Mouse (Mus musculus) 3134 (cell line): ENCODE data around the gene Pdzd3.

Source experiments
- DNase-seq: peaks from one replicate; pipeline ENCODE4 v3.0.0-alpha.2; 2011; ENCODE audit warnings: low spot score; ENCODE audit not compliant: insufficient read length; ENCODE audit errors: extremely low read depth

Pdzd3 gene

DNA sequence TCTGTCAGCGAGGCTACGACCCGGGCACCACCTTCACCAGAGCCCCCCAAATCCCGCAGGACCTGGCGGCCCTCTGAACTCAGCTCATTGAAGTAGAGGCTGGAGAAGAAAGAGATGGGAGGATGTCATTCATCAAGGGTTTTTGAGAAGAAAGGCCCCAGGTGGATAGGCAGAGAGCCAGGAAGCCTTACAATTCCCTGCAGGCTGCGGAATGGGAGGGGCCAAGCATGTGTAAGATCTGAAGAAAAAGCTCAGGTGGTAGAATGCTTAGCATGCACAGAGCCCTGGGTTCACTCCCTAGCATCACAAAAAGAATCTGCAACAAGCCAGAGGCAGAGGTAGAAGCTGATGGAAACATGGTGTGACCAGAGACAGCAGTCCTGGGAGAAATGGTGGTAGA is 2.2 kb upstream of the Pdzd3 start:
- no peak for DNase-seq

DNA sequence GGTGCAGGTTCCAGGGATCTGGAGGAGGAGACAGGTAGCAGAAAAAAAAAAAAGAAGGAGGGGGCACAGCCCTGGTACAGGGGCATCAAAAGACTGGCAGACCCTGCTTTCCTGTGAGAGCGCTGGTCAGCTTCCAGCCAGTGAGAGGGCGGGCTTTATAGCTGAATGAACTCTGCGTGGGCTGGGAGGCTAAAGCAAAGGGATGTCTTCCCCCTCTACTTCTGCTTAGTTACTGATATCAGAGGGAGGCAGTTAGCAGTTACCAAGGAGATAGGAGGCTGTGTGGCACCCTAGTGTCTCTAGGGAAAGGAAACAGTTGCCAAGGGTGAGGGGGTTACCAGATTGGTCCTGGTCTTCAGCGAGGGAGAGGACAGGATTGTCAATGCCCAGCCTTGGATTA is 826 bp downstream of the Pdzd3 start:
- DNase-seq: no peak

DNA sequence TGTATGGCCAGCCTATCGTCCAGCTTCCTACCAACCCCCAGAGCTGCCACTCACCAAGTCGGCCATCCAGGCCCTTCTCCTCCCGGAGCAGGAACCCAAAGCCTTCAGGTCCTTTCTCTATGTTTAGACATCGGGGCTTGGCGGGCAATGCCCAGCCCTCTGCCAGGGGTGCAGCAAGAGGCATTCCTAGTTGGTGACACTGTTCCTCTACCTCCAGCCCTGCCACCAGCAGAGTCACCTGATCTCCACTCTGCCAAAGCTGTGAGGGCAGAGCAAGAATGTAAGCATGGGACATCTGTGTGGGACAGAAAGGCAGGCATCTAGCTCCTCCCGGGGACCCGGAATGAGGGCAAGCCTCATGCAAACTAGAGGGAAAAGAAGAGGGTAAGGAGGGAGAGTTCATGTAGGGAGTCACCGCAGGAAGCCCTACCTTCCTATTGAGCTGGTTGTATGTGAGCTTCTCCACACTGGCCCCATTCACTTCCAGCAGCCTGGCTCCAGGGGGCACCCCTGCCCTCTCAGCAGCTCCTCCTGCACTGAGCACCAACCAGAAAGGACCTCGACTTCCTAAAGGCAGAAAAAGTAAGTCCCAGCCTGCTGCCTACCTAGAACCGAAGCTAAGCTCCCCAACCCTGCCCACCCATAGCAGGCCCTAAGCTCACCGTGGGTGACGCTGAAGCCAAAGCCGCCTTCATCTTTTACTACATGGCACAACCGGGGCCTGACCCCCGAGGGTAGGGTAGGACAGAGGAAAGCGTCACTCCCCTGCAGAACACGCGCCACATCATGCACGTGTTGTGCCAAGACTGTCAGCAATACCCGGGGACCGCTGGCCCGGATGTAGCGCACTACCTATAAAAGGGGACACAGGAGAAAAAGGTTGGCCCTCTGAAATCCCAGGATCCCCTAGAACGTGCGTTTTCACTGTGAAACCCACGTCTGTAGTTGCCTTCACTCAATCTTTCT is 1.8 kb downstream of the Pdzd3 start:
- DNase-seq: no peak

DNA sequence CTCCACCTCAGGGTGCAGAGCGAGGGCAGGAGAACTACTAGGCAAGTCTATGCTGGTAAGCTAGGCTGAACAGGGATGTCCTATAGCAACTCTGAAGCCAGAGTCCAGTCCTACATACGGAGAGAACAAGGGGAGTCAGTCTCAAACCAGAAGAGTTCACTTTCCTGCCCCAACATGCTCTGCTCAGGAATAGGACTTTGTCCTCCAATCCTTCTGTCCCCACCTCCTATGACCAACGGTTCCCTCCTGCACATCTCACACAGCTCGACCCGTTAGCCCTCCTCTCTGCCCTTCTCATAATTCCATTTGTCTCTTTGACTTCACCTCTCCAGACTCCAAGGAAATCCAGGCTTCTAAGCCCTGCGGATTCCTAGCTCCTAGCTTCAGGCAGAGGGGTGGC is 3.4 kb downstream of the Pdzd3 start:
- DNase-seq: no peak

DNA sequence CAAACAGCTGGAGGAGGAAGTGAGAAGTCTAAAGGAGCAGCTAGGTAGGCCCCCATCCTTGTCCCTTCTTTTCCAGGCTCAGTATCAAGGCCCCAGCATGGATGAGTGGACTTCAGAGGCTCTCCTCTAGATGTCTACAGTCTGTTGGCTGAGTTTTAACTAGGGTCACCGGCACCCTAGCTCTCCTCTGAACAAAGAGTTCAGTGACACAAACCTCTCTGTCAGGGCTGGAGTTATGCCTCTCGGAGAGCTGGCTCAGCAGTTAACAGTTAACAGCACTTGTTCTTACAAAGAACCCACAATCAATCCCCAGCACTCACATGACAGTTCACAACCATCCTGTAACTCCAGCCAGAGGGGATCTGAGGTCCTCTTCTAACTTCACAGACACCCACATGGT is 7.7 kb downstream of the Pdzd3 start:
- DNase-seq: no peak

DNA sequence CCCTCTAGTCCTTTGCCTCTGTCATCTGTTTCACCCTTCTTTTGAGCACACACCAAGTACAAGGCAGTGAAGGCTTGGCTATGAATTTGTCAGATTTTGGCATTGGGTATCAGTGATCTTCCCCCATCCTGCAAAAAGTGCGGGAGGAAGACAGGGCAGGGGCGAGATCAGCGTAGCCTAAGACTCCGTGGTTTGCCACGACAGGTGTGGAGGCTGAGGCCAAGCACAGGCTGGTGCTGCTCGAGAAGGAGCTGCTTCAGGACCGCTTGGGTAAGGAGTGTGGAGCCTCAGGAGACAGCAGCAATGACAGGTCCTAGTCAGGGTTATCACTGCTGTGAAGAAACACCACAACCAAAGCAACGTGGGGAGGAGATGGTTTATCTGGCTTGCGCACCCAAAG is 9.9 kb downstream of the Pdzd3 start:
- DNase-seq: no peak

DNA sequence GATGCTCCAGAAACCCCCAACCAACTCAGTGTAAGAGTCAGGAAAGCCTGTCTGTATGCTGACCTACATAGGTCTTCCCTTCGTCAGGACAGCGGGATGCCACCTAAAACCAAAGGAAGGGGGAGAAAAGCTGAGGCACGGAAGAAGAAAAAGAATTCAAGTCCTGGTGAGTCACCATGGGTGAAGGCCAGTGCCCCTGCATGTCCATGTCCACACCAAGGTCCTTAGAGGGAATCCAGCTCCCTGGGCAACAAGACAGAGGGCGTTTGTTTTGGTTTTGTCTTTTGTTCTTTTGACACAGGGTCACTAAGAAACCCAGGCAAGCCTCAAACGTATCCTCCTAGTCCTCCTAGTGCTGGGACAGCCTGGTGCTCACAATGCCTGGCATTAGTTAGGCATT is 10.4 kb downstream of the Pdzd3 start:
- no peak for DNase-seq

DNA sequence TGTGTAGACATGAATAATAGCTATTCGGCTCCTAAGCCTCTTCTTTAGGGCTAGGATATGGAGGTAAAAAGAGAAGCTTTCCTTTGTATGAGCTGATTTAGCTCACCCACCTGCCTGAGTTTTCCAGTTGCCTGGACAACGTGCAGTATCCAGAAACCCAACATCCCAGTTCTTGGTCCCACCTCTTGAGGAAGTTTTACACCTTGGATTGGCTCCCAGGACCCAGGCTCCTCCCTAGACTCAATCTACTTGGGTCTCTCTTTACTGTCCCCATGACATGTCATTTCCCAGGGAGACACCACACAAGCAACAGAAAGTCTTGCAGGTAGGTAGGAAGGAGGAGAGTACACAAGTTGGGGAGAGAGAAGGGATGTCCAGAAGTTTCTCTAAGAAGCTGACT is 10.9 kb downstream of the Pdzd3 start, which contains the start of gene Ccdc153:
Gene Ccdc153, plus strand, starts transcription at position 278 of the 400 bp plus-strand sequence.
- DNase-seq: no peak

DNA sequence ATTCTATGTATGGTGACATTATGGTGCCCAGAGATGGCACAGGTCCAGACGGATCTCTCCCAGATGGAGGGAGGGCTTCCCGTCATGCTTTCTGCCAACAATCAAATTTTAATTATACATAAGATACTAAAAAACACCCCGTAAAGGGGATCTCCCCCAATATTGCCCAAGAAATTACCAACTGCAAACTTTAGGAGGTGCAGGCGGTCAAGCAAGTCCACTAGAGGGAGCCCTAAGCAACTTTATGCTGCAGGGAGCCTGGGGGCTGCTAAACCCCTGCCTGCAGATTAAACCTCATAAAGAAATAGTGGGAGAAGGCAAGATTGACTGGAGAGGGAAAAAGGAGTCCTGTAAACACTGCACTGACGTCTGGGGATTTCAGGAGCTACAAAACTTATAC is 11.8 kb downstream of the Pdzd3 start:
- no peak for DNase-seq

DNA sequence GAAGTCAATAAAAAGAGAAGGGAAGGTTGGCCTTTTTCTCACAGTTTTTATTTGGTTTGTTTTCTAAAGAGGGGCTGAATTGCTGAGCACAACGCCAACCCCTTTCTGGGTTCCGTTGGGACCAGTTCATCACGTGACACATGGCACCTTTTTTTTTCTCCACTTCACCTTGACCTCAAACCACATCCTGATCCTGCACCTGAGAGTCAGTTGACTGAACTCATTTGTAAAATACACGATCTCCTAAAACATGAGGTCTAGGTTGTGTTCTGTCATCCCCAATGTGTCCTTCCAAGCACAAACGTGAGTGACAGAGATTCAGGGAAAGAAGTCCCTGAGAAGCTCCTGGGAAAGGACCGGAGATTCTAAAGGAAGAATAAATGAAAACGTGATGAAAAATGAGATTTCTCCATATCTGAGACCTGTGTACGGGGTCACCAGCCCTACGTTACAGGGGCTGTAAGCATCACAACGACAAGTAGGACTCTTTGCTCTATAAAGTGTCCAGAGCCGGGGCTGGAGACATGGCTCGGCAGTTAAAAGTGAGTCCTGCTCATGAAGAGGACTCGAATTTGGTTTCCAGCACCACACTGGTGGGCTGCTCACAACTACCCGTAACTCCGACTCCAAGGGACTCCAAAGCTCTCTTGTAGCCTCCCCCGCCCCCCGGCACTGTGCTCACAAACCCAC is 12.6 kb downstream of the Pdzd3 start:
- DNase-seq: no peak

DNA sequence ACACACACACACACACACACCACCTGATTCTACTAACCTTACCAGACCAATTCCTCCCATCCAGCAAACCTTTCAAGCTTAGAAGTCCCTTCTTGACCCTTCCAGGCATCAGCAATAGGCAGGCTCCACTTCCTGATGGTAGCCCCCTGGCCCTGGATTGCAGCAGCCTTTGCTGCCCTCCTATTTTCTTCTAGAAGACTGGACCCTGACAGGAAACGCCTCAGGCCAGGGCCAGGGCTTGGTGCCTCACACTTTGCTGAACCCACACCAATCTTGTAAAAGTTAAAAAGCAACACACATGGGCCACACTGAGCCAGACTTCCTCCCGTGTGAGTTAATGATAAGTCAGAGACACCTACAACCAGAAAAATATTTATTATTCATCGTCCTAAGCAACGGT is 14.1 kb downstream of the Pdzd3 start:
- no peak for DNase-seq

DNA sequence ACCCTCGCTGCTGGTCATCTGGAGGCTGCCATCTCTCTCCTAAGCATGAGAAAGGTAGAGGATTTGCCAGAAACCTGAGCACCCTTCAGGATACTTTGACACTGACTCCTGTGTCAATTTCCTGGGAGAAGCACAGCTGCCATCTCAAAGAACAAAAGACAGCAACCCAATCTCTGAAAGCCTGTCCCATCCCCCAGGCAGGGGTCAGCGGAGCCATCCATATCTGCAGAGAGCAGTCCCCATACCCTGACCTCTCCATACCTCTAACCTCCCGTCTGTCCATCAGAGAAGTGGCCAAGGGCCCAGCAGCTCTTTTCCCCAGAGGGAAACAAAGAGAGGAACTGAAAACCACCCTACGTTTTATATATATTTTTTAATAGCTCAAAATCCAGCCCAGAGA is 14.7 kb downstream of the Pdzd3 start:
- DNase-seq: no peak

DNA sequence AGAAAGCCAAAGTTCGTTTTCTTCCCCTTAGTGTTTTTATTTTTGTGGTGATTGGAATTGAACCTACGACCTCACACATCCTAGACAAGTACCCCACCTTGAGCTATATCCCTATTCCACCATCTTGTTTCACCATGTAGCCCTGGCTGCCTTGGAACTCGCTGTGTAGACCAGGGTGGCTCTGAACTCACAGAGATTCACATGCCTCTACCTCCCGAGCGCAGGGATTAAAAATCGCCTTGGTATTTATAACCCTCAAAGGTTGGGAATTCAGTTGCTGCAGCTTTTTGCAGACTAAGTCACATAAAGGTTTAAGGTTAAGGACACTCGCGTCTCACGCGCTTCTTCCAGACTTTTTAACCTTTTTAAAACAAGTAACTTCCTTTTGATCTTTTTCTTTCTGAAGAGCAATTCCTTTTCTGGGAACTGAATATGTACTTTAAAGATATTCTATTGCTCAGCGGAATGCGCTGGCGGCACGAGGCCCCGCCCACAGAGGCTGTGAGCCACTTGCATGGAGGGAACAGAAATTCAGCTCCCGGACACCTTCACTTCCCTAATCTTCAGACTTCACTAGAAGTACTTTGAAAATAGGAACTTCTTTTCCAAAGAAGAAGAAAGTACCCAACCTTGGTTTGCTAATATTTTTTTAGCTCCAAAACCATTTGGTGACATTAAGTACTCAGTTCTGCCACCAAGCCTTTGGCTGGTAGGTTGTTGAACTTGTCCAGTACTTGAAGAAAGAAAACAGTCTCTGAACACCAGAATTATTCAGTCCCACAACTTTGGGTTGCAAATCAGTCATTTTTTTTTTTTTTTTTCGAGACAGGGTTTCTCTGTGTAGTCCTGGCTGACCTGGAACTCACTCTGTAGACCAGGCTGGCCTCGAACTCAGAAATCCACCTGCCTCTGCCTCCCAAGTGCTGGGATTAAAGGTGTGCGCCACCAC is 16.5 kb downstream of the Pdzd3 start:
- DNase-seq: peak; percentile 35

DNA sequence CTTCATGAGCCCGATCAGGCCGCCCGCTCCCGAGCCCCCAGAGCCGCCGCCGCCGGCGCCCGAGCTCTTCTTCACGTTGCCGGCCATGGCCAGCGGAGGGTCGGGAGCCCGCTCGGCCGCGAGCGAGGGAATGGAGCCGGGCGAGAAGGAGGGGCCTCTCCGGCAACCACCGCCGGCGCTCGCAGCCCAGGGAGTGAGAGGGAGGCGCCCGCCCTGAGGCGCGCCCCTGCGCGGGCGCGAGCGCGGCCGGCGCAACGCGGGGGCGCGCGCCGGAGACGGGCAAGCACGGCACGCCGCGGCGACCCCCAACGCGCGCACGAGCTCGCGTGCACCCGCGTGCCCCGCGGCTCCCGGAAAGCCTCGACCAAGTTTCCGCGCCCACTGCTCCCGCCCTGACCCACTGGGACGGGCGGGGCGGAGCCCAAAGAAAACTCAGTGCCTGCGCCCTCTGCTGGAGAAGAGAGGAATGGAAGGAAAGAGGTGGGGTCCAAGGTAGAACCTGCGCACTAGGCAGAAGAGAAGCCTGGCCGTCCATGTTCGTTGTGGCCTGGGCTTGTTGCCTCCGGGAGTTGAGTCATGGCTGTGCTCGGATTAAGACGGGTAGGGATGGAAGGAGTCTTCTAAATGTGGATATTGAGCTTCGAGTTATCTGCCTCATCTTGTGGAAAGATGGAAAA is 17.3 kb downstream of the Pdzd3 start, which contains the start of gene Cbl:
Gene Cbl, minus strand, starts transcription at position 248 of the 677 bp plus-strand sequence.
- peak; percentile 95 for DNase-seq

DNA sequence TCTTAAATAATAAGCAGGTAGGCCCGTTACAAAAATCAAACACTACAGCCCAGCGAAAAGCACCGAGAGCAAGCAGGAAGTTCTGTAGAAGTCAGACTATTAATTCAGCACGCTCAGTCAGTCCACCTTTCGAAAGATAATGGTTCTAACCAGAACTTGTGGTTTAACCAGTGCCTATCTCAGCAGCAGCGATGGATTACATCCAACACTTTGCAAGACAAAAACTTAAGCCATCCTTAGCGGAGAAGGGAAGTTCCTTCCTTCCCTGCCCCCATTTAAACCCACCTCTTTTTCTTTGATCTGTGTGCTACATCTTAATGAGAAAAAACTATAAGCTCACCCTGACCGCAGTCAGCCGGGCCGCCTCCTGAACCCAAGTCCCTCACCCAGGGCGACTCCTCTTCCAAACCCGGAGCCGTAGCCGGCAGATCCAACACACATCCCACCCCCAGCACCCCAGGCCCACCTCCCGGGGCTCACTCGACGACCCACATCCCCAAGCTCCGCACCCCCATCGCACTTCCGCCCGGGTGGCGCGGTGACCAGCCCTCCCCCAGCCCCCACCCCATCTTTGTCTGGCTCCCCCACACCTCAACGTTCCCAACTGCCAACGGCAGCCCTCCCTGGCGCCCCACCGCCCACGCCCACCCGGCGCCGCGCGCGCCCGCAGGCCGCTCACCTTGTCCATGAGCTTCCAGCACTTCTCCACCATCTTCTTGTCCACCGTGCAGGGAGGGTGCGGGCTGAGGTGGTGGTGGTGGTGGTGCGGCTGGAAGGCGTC is 18.1 kb downstream of the Pdzd3 start:
- peak; percentile 75 for DNase-seq

DNA sequence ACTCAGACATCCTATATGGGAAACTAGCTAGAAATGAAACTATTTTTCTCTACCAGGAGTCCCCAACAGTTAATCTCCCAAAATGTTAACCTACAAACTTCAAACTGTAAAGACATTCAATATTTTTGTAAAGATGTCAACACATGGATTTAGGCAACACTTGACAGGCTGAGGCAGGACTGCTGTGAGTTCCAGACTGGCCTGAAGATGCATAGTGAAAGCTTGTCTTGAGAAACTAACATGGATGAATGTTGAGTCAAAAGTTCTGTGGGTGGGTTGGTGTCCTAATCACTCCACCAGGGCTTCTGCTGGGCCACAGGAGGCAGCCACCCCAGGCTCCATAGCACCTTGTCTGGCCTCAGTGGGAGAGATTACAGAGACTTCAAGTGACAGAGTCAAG is 19.7 kb downstream of the Pdzd3 start:
- DNase-seq: no peak

DNA sequence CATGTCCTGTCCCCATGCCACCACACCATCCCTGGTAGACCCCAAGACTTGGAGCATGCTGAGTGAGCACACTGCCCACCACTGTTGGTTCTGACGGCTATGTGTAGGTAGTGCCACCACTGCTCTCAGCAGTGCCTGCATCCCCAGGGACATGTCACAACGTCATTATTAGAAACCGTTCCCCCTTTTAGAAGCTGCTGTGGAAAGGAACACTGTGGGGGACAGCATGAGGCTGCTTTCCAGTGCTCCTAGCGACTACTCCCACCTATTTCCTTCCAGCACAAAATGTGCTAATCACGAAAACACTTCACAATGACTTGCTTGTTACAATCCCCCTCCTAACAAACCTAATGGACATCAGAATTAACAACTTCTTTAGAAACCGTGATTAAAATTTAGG is 25.3 kb downstream of the Pdzd3 start:
- DNase-seq: no peak

DNA sequence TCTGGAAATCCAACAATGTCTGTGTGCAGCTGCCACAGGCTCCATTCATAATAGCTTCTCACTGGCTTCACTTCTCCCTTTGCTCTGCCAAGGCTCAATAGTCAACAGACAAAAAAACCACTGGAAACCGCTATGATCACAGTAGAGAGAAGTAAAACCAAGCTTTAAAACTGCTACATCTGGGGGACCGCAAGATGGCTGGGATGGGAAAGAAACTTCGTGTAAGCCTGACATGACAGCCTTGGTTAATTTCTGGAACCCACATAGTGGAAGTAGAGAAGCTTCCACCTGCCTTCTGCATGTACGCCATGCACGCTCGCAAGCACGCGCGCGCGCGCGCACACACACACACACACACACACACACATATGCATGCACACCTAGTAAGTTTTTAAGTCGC is 37.7 kb downstream of the Pdzd3 start:
- DNase-seq: no peak

DNA sequence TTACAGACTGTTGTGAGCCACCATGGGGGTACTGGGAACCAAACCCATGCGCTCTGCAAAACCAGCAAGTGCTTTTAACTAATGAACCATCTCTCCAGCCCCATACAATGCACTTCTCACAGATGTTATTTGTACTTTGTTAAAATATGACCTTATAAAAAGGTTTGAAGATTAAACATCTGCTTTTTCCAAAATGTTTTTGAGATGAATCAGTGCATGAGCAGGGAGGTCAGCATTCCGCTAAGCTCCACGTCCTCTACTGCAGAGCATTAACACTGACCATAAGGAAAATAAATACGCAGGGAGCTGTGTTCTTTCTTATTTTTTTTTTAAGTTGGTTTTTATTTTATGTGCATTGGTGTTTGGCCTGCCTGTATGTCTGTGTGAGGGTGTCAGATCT is 38.9 kb downstream of the Pdzd3 start:
- DNase-seq: no peak
